Mouse (Mus musculus): ENCODE results near the gene Srr.
A peak's percentile ranks its signal among the peaks of the same experiment; 100 is the strongest.

DNA sequence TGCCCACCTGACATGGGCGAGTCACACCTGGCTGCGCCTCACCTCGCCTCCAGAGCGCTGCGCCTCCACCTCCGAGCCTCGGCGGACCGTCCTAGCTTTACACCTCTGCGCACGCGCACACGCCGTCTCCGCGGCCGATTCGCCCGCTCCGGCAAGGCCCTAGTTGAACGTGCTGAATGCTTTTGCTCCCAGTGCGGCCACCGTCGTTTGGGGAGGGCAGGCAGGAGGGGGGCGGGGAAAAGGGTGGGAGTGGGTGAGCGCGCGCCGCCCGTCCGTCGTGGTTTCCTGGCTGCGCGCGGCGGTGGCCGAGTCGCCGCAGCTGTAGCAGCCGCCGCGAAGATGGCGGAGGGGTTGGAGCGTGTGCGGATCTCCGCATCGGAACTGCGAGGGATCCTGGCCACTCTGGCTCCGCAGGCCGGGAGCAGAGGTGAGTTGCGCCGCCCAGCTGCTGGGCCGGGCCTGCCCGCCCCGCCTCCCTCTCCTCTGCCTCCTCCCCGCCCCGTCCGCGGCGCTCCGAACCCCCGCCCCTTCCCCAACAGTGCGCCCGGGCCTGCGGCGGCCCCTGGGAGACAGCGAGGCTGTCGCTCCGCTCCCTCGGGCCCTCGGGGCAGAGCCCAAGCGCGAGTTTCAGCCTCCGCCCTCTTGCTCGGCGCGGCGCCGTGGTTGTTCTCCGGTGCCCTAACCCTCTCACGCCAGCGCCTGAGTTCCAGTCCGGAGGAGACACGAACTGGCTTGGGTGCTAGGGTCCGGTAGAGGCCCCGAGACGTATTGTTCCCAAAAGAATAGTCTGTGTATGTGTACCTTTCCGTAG lies at the start of gene Srr, which contains the start of gene Smg6:
- TF ChIP-seq CTCF (IDR thresholded peaks at IDR 0.05; ENCODE audit: low read depth, low read length) (peak; percentile 13; the same call in 1 of the 2 replicates), POLR2A (IDR thresholded peaks at IDR 0.05; ENCODE audit: extremely low read depth, insufficient read depth, low read length) (peak; percentile 91)
